8 mouse cellular contexts compared by ENCODE assay signal in genomic region chr4:95050518-95051278, GRCm38 (mm10). TPM values are rescaled to one million over a fixed set of nuclear protein-coding genes. Genes with fewer than 3 reads are reported as not detected.
DNase-seq lines count a peak whose midpoint lies in the region; ATAC-seq lines count a peak whose summit lies in the region.

No protein-coding gene starts in this region.

- H3K27me3 ChIP-seq in intestine, embryonic 15.5 days (replicated peaks) = no peaks in the 10 kb centered on the region

- H3K4me1 ChIP-seq in intestine, embryonic 15.5 days (replicated peaks) = peaks cover 11% of the 10 kb centered on the region

- no peaks in the 10 kb centered on the region for H3K9me3 ChIP-seq in intestine, embryonic 15.5 days

- peak; percentile 15 for ATAC-seq in intestine, embryonic 15.5 days
- ATAC-seq in megakaryocyte progenitor cell, adult 5-6 weeks (replicated peaks; ENCODE audit: poor library complexity) = peak; percentile 13

- no peaks in the 10 kb centered on the region for H3K36me3 ChIP-seq in intestine, embryonic 15.5 days

- peak overlapping the region; percentile 86 for H3K9ac ChIP-seq in intestine, embryonic 15.5 days

- under 1% methylated on average over 70 of the region's 70 CpGs for WGBS in intestine, embryonic 15.5 days

- H3K4me2 ChIP-seq in intestine, embryonic 15.5 days (replicated peaks) = peak overlapping the region; percentile 77

- intact Hi-C loops in gastrocnemius, postnatal 14 days (cut with DNase I; ENCODE audit: low total_unique reads) = loop anchor here (5.0 to 10.0 kb wide), 3 partner anchors 117 to 822 kb away; no protein-coding TSS in a partner anchor
- intact Hi-C loops in left cerebral cortex, postnatal 14 days (cut with DNase I) = loop anchor here (2.0 to 5.0 kb wide), 3 partner anchors 507 to 874 kb away; partner anchors contain the start of gene Fggy

- H3K27ac ChIP-seq in intestine, embryonic 15.5 days = peak overlapping the region; percentile 99

- DNase-seq in R1 (ENCODE audit: low read depth, low spot score) = peak; percentile 69
- peak; percentile 45 to 74 for DNase-seq in cerebellum, postnatal 4 days (ENCODE audit: low spot score in 2 of 2)
- peak; percentile 83 for DNase-seq in gastrocnemius, postnatal 14 days
- DNase-seq in left cerebral cortex, postnatal 14 days (ENCODE audit: low spot score in 2 of 2) = peak; percentile 65 to 81
- peak; percentile 83 for DNase-seq in right cerebral cortex, postnatal 25 days
- peak; percentile 65 for DNase-seq in urinary bladder, postnatal 25 days (ENCODE audit: low spot score)

- H3K4me3 ChIP-seq in intestine, embryonic 15.5 days (replicated peaks) = peak overlapping the region; percentile 87

RNA-seq across cellular contexts. Expression of gene Jun, which starts 1.3 kb away (rescaled TPM):
- 10 to 100 TPM; 37.6 to 54.8 TPM for total RNA-seq in gastrocnemius, postnatal 14 days (2021)
- 83.6 and 88.6 TPM in 2 replicates for polyA plus RNA-seq in intestine, embryonic 15.5 days (2015; fragmentation: Nextera tagmentation; extraction: Ambion mirVana)
- total RNA-seq in left cerebral cortex, postnatal 14 days (2021) = 10 to 100 TPM; 47.1 to 48.6 TPM
- 64.6 and 106 TPM in 2 replicates for total RNA-seq in megakaryocyte progenitor cell, adult 5-6 weeks (2015)
- 121 and 159 TPM in 2 replicates for total RNA-seq in megakaryocyte progenitor cell, adult 5-6 weeks (2017)

Comparison
In these comparisons a context has a peak if more than half of its experiments do, and no peak if none do; other contexts are left out.
1. Peak in every context shown above with its lines: DNase-seq, ATAC-seq, H3K4me3 ChIP-seq and H3K27ac ChIP-seq.